Mouse (Mus musculus) embryonic facial prominence, embryonic 14.5 days (tissue): Measurements from ENCODE around the gene Gm6268. TPM values are rescaled to one million over a fixed set of nuclear protein-coding genes. Genes with fewer than 3 reads are reported as not detected.

Experiments
- ATAC-seq: fragments of 200-750 bp; cut with Nextera tagmentation; 2 replicates; pipeline ENCODE4 v1.8.0; 2017; ENCODE audit warnings: low read depth, moderate number of reproducible peaks, moderate TSS enrichment
- DNase-seq: peaks from one replicate; pipeline ENCODE4 v3.0.0-alpha.2; 2015; ENCODE audit warnings: low spot score
- H3K27ac ChIP-seq: fragments of 300-500 bp; sonication (generic); replicated peaks from 2 replicates; pipeline ENCODE4 v1.5.1; 2014; ENCODE audit warnings: low read depth, mild to moderate bottlenecking, low read length, moderate library complexity
- H3K27me3 ChIP-seq: fragments of 300-500 bp; sonication (generic); replicated peaks from 2 replicates; pipeline ENCODE4 v1.6.1; 2014; ENCODE audit warnings: low read length; ENCODE audit not compliant: control insufficient read depth, insufficient read depth
- H3K36me3 ChIP-seq: fragments of 300-500 bp; sonication (generic); 2 replicates; pipeline ENCODE4 v1.6.1; 2014; ENCODE audit warnings: low read length, mixed read lengths; ENCODE audit not compliant: control insufficient read depth, insufficient read depth
- H3K4me1 ChIP-seq: fragments of 300-500 bp; sonication (generic); 2 replicates; pipeline ENCODE4 v1.6.1; 2014; ENCODE audit warnings: antibody characterized with exemption, low read length; ENCODE audit not compliant: control insufficient read depth, insufficient read depth
- H3K4me2 ChIP-seq: fragments of 300-500 bp; sonication (generic); 2 replicates; pipeline ENCODE4 v1.6.1; 2014; ENCODE audit warnings: low read depth, mild to moderate bottlenecking, low read length, moderate library complexity, mixed read lengths
- H3K4me3 ChIP-seq: fragments of 300-500 bp; sonication (generic); 2 replicates; pipeline ENCODE4 v1.5.1; 2014; ENCODE audit warnings: low read depth, mild to moderate bottlenecking, low read length
- H3K9ac ChIP-seq: fragments of 300-500 bp; sonication (generic); 2 replicates; pipeline ENCODE4 v1.6.1; 2014; ENCODE audit warnings: low read depth, mild to moderate bottlenecking, low read length, moderate library complexity, mixed read lengths
- H3K9me3 ChIP-seq: fragments of 300-500 bp; sonication (generic); 2 replicates; pipeline ENCODE4 v1.6.1; 2016; ENCODE audit warnings: low read length; ENCODE audit not compliant: control insufficient read depth
- WGBS: fragments of 180-500 bp; shearing (Covaris S2); extraction: QIAGEN DNeasy Blood & Tissue Kit; methylation state at CpG from one replicate; pipeline ENCODE4 v1.1.7; 2014; 5-methylcytosine and 5-hydroxymethylcytosine counted together
- polyA plus RNA-seq: library from polyadenylated mRNA; unstranded; fragments of >200 nt; fragmentation: Nextera tagmentation; extraction: Ambion mirVana; gene quantifications from 2 replicates; pipeline ENCODE4 v1.2.1, GENCODE M21; 2014

Gm6268 gene
- polyA plus RNA-seq = not detected in 2 replicates

GRCm38 (mm10) chrX:36400980-36401379 lies at the start of gene Gm6268:
Gene Gm6268, plus strand, starts transcription at chrX:36401280.
- WGBS = 92% methylated on average over 13 of the region's 13 CpGs
- H3K27ac ChIP-seq = no peak within 1 kb of the TSS
- no peak within 1 kb of the TSS for H3K4me2 ChIP-seq
- no peak for DNase-seq
- ATAC-seq = no peak
- H3K36me3 ChIP-seq = no peaks in the 10 kb centered on the region
- no peak within 1 kb of the TSS for H3K4me3 ChIP-seq
- H3K27me3 ChIP-seq = no peaks in the 10 kb centered on the region
- H3K9me3 ChIP-seq = no peaks in the 10 kb centered on the region
- H3K4me1 ChIP-seq = no peaks in the 10 kb centered on the region
- no peak within 1 kb of the TSS for H3K9ac ChIP-seq

GRCm38 (mm10) chrX:36352446-36352845 lies 48.6 kb upstream of the Gm6268 start:
- no peak for ATAC-seq
- Histone ChIP-seq H3K4me3 (no peak overlapping the region), H3K36me3 (no peaks in the 10 kb centered on the region), H3K4me1 (no peaks in the 10 kb centered on the region), H3K9me3 (no peaks in the 10 kb centered on the region), H3K27ac (no peak overlapping the region), H3K27me3 (no peaks in the 10 kb centered on the region; the same call in 1 of the 2 replicates), H3K4me2 (no peak overlapping the region), H3K9ac (no peak overlapping the region)
- WGBS = 64% methylated on average over 3 of the region's 3 CpGs
- peak; percentile 9 for DNase-seq

- Histone ChIP-seq H3K4me3 (no peak overlapping the region), H3K9ac (no peak overlapping the region), H3K27me3 (no peaks in the 10 kb centered on the region), H3K9me3 (no peaks in the 10 kb centered on the region), H3K27ac (no peak overlapping the region), H3K36me3 (no peaks in the 10 kb centered on the region), H3K4me1 (no peaks in the 10 kb centered on the region), H3K4me2 (no peak overlapping the region)
- no peak for ATAC-seq
- no peak for DNase-seq
Measured at GRCm38 (mm10) chrX:36385340-36385739, 15.7 kb upstream of the Gm6268 start.

GRCm38 (mm10) chrX:36389971-36390370 lies 11.1 kb upstream of the Gm6268 start:
- WGBS = 57% methylated on average over 3 of the region's 3 CpGs
- H3K27ac ChIP-seq = no peak overlapping the region
- H3K36me3 ChIP-seq = no peaks in the 10 kb centered on the region
- H3K27me3 ChIP-seq = no peaks in the 10 kb centered on the region
- no peak overlapping the region for H3K4me2 ChIP-seq
- no peak for ATAC-seq
- no peak overlapping the region for H3K4me3 ChIP-seq
- H3K9me3 ChIP-seq = no peaks in the 10 kb centered on the region
- H3K9ac ChIP-seq = no peak overlapping the region
- no peak for DNase-seq
- no peaks in the 10 kb centered on the region for H3K4me1 ChIP-seq

GRCm38 (mm10) chrX:36390503-36390902 lies 10.6 kb upstream of the Gm6268 start:
- ATAC-seq = no peak
- 51% methylated on average over 2 of the region's 2 CpGs for WGBS

GRCm38 (mm10) chrX:36392672-36393071 lies 8.4 kb upstream of the Gm6268 start:
- WGBS = 69% methylated on average over 6 of the region's 6 CpGs
- Histone ChIP-seq H3K4me3 (no peak overlapping the region), H3K27ac (no peak overlapping the region)

More at GRCm38 (mm10) chrX:36390503-36390902, 10.6 kb upstream of the Gm6268 start:
- Histone ChIP-seq H3K4me3 (no peak overlapping the region), H3K36me3 (no peaks in the 10 kb centered on the region), H3K27me3 (no peaks in the 10 kb centered on the region), H3K9me3 (no peaks in the 10 kb centered on the region), H3K4me1 (no peaks in the 10 kb centered on the region), H3K9ac (no peak overlapping the region), H3K4me2 (no peak overlapping the region), H3K27ac (no peak overlapping the region)
- DNase-seq = no peak

GRCm38 (mm10) chrX:36393279-36393678 lies 7.8 kb upstream of the Gm6268 start:
- H3K9me3 ChIP-seq = no peaks in the 10 kb centered on the region
- no peaks in the 10 kb centered on the region for H3K36me3 ChIP-seq
- no peak overlapping the region for H3K27ac ChIP-seq
- ATAC-seq (no peak), DNase-seq (peak; percentile 54)
- no peak overlapping the region for H3K9ac ChIP-seq
- 51% methylated on average over 6 of the region's 6 CpGs for WGBS
- H3K4me3 ChIP-seq = no peak overlapping the region
- no peaks in the 10 kb centered on the region for H3K4me1 ChIP-seq
- H3K4me2 ChIP-seq = no peak overlapping the region
- H3K27me3 ChIP-seq = no peaks in the 10 kb centered on the region

More at GRCm38 (mm10) chrX:36392672-36393071, 8.4 kb upstream of the Gm6268 start:
- Histone ChIP-seq H3K4me1 (no peaks in the 10 kb centered on the region), H3K9me3 (no peaks in the 10 kb centered on the region), H3K27me3 (no peaks in the 10 kb centered on the region), H3K36me3 (no peaks in the 10 kb centered on the region), H3K9ac (no peak overlapping the region), H3K4me2 (no peak overlapping the region)
- DNase-seq (no peak), ATAC-seq (no peak)

GRCm38 (mm10) chrX:36402316-36402715 lies 1.2 kb downstream of the Gm6268 start:
- Histone ChIP-seq H3K27me3 (no peaks in the 10 kb centered on the region), H3K9ac (no peak overlapping the region), H3K4me1 (no peaks in the 10 kb centered on the region), H3K4me3 (no peak overlapping the region), H3K27ac (no peak overlapping the region), H3K9me3 (no peaks in the 10 kb centered on the region), H3K36me3 (no peaks in the 10 kb centered on the region), H3K4me2 (no peak overlapping the region)
- ATAC-seq (no peak), DNase-seq (no peak)
- 60% methylated on average over 6 of the region's 6 CpGs for WGBS

GRCm38 (mm10) chrX:36419153-36419552 lies 18.1 kb downstream of the Gm6268 start:
- Histone ChIP-seq H3K27ac (no peak overlapping the region), H3K9me3 (no peaks in the 10 kb centered on the region), H3K4me1 (no peaks in the 10 kb centered on the region), H3K27me3 (no peaks in the 10 kb centered on the region), H3K4me3 (no peak overlapping the region), H3K4me2 (no peak overlapping the region), H3K9ac (no peak overlapping the region), H3K36me3 (no peaks in the 10 kb centered on the region)
- DNase-seq (no peak), ATAC-seq (no peak)
- 82% methylated on average over 3 of the region's 3 CpGs for WGBS
